Mouse (Mus musculus): ENCODE results near the gene Itgam. TPM values are rescaled to one million over a fixed set of nuclear protein-coding genes. Genes with fewer than 3 reads are reported as not detected.
"Not testable (repeated sequence)": the region's sequence is repeated elsewhere in the genome, so short reads cannot be mapped to it uniquely, and the experiment has no call there.

The Itgam gene
- total RNA-seq, 2 experiments from 2014 or later = 1.8 to 2.5 TPM

- no peak for DNase-seq
Observed at GRCm38 (mm10) chr7:128133596-128133995, 71.2 kb downstream of the Itgam start.

DNA sequence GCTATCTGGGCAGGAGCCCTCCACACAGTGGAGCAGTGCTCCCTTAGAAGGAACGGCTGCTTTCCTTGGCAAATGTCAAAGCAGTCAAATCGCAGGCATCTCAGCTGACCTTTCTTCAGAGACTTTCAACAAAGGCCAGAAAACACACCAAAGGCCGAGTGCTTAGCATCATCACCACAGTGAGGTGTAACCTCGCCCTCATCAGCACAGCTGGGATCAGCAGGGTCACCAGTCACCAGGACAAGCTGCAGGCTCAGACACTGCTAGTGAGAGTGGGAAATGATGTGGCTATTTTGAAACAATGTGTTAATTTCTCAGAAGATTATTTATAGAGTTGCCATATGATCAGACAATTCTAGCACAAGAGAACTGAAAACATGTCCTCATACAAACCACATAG lies 74.5 kb downstream of the Itgam start:
- no peak for DNase-seq

- DNase-seq = no peak
Observed at GRCm38 (mm10) chr7:128139611-128140010, 77.2 kb downstream of the Itgam start.

DNA sequence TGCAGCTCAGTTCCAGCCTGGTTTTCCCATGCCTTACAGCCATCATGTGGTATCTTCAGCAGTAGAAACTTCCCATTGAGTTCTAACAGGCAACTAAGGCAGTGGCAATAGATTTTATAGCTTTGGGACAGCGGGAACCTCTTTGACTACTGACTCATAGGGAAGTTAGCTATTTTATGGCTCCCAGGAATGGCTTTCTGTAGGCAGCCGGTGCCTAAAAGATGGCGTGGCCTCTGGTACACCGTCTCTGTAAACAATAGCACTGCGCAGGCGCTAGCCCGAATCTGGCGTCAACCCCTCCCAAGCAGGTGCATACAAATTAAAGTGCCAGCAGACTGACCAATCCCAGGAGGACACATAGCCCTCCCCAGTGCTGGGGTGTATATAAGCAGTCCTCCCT lies 88.5 kb downstream of the Itgam start:
- no peak for DNase-seq

DNA sequence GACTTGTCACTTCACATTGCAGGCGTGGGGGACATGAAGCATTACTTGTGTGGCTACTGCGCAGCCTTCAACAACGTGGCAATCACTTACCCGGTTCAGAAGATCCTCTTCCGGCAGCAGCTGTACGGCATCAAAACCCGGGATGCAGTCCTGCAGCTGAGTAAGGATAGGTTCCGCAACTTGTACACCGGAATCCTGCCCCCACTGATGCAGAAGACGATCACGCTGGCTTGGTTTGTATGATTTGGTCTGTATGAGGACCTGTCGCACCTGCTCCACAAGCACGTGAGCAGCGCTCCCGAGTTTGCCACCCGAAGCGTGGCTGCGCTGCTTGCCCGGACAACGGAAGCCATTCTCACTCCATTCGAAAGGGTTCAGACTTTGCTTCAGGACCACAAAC lies 91.6 kb downstream of the Itgam start, which contains the start of gene Itgad:
Gene Itgad (plus strand): TSS at position 301 of the 400 bp plus-strand sequence.
- no peak for DNase-seq

GRCm38 (mm10) chr7:128154924-128155323 lies 92.5 kb downstream of the Itgam start:
- DNase-seq = no peak

DNA sequence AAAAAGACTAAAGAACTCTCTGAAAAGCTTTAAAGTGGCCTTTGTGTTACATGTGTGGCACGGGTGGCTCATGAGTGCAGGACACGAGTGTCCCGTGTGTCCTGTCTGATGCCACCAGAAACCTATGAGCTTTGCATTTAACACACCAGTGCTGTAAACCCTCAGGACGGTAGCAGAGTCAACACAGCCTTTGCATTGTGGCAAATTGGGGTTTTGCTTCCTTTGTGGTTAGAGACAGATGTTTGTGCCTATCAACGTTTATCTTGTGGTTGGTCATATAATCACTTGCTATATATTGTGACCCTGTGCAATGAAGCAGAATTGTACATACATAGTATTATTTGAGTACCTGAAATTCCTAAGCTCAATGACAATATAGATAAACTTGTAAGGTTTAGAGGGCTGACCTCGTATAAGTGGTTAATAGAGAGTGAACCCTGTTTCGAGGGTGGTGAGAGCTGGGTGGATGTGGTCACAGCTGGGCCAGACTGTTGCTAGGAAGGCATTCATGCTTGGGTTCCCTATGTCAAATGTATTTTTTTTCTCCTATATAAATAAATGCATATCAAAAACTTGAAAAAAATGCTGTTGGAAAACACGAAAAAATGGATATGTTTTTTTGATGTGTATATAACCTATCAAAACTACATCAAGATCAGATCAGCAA lies 96.4 kb downstream of the Itgam start:
- not testable (repeated sequence) for DNase-seq

DNA sequence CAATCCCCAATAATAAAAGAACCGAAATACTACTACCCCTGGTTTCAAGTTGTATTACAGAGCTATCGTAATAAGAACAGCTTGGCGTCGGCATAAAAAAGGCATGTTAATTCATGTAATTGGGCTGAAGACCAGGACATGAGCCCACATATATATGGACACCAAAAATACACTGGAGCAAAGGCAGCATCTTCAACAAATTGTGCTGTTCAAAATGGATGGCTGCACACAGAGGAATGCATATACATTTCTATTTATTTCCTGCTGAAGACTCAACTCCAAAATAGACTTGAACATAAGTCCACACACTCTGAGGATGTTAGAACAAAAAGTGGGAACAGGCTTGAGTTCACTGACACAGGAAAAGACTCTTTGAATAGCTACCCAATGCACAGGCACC lies 101.6 kb downstream of the Itgam start:
- no peak for DNase-seq

DNA sequence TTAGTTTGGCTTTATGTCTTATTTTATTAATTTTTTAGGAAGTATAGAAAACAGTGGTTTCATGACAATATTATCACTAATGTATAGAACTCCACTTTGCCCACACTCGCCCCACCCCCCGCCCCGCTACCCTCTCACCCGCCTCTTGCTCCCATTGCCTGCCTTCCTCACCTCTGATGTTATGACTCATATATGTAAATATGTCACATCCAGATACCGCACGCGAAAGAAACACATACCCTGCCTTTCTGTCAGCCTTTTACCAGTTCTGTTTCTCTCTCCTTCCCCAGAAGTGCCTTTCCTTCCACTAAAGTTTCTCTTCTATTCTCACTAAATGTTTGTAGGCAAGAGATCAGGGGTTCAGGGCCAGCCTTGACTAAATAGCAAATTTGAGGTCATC lies 104.0 kb downstream of the Itgam start:
- DNase-seq = no peak

Other genes starting within 250 kb of the Itgam start
- 10 to 100 TPM; 67.1 to 75.3 TPM for gene Stx4a, start 238.3 kb upstream of the Itgam start, total RNA-seq (2021)
- 1 to 10 TPM in 1 of 2 experiments, under 1 TPM in 1; 0.90 to 1.2 TPM for gene Stx1b, start 238.1 kb upstream of the Itgam start, total RNA-seq (2021)
- gene Zfp646, start 186.4 kb upstream of the Itgam start, total RNA-seq (2021) = 10 to 100 TPM; 24.3 to 25.2 TPM
- gene Zfp668, start 185.8 kb upstream of the Itgam start, total RNA-seq (2021) = 1 to 10 TPM; 7.7 to 8.9 TPM
- gene Prss53, start 171.7 kb upstream of the Itgam start, total RNA-seq (2021) = 1 to 10 TPM in 1 of 2 experiments, under 1 TPM in 1; 0.88 to 1.1 TPM
- not detected for gene Gm21974, start 167.2 kb upstream of the Itgam start, total RNA-seq (2021)
- 10 to 100 TPM; 30.3 to 32.0 TPM for gene Vkorc1, start 167.0 kb upstream of the Itgam start, total RNA-seq (2021)
- 100 to 1,000 TPM; 102 to 113 TPM for gene Bckdk, start 158.6 kb upstream of the Itgam start, total RNA-seq (2021)
- 10 to 100 TPM; 13.0 to 13.9 TPM for gene Kat8, start 150.1 kb upstream of the Itgam start, total RNA-seq (2021)
- gene Prss8, start 132.5 kb upstream of the Itgam start, total RNA-seq (2021) = not detected
- gene Prss36, start 115.9 kb upstream of the Itgam start, total RNA-seq (2021) = 1 to 10 TPM; 4.0 to 4.8 TPM
- 100 to 1,000 TPM; 402 to 429 TPM for gene Fus, start 95.2 kb upstream of the Itgam start, total RNA-seq (2021)
- 10 to 100 TPM; 28.1 to 31.9 TPM for gene Pycard, start 68.8 kb upstream of the Itgam start, total RNA-seq (2021)
- gene Trim72, start 58.7 kb upstream of the Itgam start, total RNA-seq (2021) = 10 to 100 TPM; 66.9 to 69.8 TPM
- gene Gm49368, start within 50 bp of the Itgam start, total RNA-seq (2021) = not detected
- gene Itgax, start 66.9 kb downstream of the Itgam start, total RNA-seq (2021) = under 1 TPM; 0.09 to 0.19 TPM
- gene Itgad, start 91.7 kb downstream of the Itgam start, total RNA-seq (2021) = under 1 TPM in 1 of 2 experiments, not detected in 1; 0.56 TPM
- gene Cox6a2, start 143.7 kb downstream of the Itgam start, total RNA-seq (2021) = 1,000 to 10,000 TPM; 1,037 to 1,183 TPM
- gene Armc5, start 174.7 kb downstream of the Itgam start, total RNA-seq (2021) = 10 to 100 TPM; 13.3 to 13.8 TPM
- gene 9130023H24Rik, start 175.4 kb downstream of the Itgam start, total RNA-seq (2021) = 1 to 10 TPM; 5.3 to 6.8 TPM
- 100 to 1,000 TPM; 101 to 108 TPM for gene Tgfb1i1, start 184.2 kb downstream of the Itgam start, total RNA-seq (2021)
- not detected for gene Slc5a2, start 203.0 kb downstream of the Itgam start, total RNA-seq (2021)
- 10 to 100 TPM; 12.4 to 13.1 TPM for gene BC017158, start 235.5 kb downstream of the Itgam start, total RNA-seq (2021)

Measured in heart, postnatal 4 days (tissue).